Mouse (Mus musculus): ENCODE data around the gene Stambp.
"Not testable (repeated sequence)": the region's sequence is repeated elsewhere in the genome, so short reads cannot be mapped to it uniquely, and the experiment has no call there.

Stambp gene

GRCm38 (mm10) chr6:83572671-83573070 lies at the start of gene Stambp:
Stambp (minus strand) TSS chr6:83572729.
- no peak for DNase-seq (ENCODE audit: low read depth, low spot score)

DNA sequence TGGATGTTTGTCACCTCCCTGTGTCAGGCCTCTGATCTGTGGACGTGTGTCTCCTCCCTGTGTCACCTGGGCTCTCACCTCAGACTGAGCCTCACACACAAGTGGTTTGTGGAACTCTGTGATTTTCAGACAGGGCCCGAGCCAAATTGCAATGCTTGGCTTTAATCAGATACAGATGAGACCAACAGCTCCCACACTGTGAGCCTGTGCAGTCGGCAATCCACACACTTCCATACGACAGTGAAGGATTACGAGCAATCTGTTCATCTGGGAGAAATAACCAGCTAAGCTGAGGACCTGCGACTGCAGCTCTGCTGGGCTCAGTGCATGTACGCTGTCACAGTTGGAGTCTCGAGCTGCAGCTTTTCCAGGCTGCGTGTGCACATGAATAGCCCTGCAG lies 47.4 kb upstream of the Stambp start:
- no peak for DNase-seq (ENCODE audit: low read depth, low spot score)

- DNase-seq (ENCODE audit: low read depth, low spot score) = no peak
Observed at GRCm38 (mm10) chr6:83617581-83618335, 45.2 kb upstream of the Stambp start.

- DNase-seq (ENCODE audit: low read depth, low spot score) = no peak
Observed at GRCm38 (mm10) chr6:83616512-83616911, 44.0 kb upstream of the Stambp start.

DNA sequence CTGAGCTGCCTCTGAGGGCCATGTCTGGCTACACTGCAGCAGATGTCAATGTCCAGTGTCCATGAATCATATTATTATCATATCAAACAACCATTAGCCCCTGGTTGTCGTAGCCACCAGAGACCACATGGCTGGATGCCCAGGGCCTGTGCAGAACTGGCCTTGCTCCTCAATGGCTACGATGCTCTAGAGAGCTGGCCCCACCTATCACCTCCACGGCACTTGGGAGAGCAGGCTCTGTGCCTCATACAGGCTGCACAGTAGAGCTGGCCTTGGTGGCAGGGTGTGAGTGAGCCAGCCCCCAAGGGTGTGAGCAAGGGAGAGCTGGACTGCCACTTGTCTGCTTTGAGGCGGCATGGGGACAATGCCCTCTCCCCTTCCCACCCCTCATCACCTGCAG lies 41.9 kb upstream of the Stambp start:
- no peak for DNase-seq (ENCODE audit: low read depth, low spot score)

GRCm38 (mm10) chr6:83612976-83613375 lies 40.4 kb upstream of the Stambp start:
- DNase-seq (ENCODE audit: low read depth, low spot score) = no peak

- DNase-seq (ENCODE audit: low read depth, low spot score) = no peak
Observed at GRCm38 (mm10) chr6:83599636-83600174, 27.2 kb upstream of the Stambp start.

GRCm38 (mm10) chr6:83599060-83599550 lies 26.6 kb upstream of the Stambp start:
- DNase-seq (ENCODE audit: low read depth, low spot score) = no peak

DNA sequence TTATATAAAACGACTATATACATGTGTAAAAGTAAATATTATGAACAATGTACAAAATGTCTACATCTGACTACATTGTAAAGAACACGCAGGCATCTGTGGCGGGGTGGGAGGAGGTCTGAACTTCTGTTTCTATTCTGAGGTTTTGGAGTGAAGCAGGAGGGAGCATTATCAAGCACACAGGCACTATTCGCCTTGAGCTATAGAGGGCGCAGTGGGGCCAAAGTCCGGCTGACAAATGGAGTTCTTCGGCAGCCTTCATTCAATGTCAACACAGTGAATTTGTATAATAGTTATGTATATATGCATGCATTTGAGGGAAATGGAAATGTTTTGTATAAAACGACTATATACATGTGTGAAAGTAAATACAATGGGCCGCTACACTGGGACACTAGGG lies 26.1 kb upstream of the Stambp start:
- no peak for DNase-seq (ENCODE audit: low read depth, low spot score)

DNA sequence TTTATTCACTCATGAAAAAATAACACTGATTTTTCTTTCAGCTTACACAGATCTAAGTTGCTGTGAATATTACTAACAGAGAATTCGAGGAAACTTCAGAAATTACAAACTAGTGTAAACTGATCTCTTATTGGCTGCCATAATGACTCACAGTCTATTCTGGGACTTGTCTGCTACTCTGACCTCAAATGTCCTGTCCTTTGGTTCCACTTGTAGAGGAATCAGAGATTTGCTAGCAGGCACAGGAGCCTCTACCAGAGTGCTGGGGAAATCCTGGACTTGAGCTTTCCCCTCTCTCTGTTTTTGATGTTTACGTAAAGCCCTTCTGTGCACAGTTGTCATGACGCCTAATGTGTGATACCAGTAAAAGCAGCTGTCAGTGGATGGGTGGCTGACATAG lies 25.5 kb upstream of the Stambp start:
- no peak for DNase-seq (ENCODE audit: low read depth, low spot score)

DNA sequence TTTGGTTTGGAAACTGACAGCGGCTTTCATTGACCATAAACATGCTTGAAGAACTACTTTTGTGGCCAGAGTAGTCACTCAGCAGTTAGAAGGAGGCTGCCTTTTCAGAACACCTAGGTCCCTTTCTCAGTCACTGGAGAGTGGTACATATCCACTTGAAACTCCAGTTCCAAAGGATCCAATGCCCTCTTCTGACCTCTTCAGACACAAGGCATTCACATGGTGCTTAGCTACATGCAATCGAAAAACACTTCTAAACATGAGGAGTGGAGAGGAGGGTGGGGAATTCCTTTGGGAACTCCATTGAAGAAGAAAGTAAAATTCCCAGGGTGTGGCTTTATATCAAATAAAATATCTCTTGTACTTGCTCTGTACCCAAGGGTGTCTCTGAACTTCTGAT lies 22.5 kb upstream of the Stambp start:
- no peak for DNase-seq (ENCODE audit: low read depth, low spot score)

DNA sequence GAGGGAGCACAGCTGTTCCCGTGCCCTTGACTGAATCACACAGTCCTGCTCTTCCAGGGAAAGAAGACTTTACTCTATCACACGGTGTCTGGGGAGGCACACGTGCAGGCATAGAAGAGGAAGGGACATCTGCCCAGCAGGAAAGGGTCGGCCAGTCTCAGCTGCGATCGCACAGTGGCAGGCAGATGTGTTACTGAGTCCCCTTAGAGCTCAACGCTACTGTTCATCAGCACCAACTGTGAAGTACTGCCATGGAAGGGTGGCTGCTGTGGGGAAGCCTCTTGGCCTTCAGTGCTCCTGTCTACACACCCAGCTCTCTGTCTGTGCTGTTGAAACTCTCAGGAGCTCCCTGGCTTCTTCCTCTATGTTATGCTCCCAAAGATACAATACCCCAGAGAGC lies 21.4 kb upstream of the Stambp start:
- no peak for DNase-seq (ENCODE audit: low read depth, low spot score)

- DNase-seq (ENCODE audit: low read depth, low spot score) = no peak
Observed at GRCm38 (mm10) chr6:83592051-83592450, 19.5 kb upstream of the Stambp start.

DNA sequence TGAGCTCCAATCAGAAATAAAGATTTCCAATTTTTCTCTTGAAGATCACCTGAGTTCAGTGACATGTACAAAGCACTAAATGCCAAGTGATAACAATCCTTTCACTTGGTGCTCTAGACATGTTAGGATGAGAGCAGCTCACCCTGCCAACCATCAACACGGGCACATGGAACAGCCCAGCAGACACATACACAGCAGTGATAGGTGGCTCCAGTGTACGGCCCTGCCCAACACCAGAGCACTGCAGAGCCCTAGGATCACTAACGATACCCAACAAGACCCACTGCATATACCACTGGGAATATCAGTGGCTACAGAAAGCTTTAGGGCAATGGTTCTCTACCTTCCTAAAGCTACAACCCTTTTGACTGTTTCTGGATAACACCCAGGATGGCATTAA lies 17.8 kb upstream of the Stambp start:
- DNase-seq (ENCODE audit: low read depth, low spot score) = no peak

DNA sequence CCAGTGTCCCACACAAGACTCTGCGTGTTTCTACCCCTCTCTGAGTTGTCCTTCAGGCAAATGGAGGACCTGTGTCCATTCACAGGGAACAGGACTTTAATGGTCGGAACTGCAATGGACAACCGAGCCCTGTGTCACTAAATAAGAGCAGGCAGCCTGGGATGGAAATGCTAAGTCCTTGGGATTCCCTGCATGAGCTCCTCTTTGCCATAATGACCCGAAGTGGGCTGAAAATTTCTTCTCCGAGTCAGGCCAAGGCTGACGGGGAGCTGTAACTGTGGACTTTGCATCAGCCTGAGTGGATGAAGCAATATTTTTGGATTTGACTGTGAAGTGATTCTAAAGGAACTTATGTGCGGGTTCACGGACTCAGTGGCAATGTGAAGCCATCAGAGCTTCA lies 14.7 kb upstream of the Stambp start:
- not testable (repeated sequence) for DNase-seq (ENCODE audit: low read depth, low spot score)

- not testable (repeated sequence) for DNase-seq (ENCODE audit: low read depth, low spot score)
Observed at GRCm38 (mm10) chr6:83585328-83585727, 12.8 kb upstream of the Stambp start.

DNA sequence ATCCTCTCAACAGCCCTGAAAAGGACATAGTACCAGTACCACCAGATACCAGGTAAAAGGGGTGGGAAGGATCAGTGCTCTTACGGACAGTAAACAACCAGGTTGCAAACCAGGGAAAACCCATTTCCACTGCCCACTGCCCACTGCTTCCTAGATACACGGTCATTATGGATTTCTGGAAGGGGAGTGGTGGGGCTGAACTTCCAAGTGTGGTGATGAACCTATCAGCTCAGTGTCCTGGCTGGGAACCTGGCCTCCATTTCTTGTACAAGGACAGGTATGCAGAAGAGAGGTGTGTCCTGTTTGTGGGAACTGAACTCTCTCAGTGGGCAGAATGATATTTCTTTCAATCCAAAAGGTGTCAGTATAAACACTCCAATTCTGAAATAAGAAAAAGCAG lies 11.1 kb upstream of the Stambp start:
- no peak for DNase-seq (ENCODE audit: low read depth, low spot score)

DNA sequence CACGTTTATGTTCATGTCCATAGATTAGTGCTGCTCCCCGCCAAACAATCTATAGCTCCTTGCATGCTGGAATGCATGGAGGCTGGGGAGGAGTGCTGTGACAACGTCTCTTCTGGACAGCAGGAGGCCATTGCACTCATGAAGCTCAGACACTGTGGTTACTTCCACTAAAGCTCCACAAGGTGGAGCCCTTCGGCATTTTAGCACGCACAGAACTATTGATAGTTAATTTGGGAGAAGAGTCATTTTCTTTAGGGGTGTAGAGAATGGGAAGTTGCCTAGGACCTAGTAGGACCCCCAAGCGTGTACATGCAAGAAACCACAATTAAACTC lies 10.4 kb upstream of the Stambp start:
- no peak for DNase-seq (ENCODE audit: low read depth, low spot score)

GRCm38 (mm10) chr6:83582135-83582937 lies 9.8 kb upstream of the Stambp start:
- no peak for DNase-seq (ENCODE audit: low read depth, low spot score)

GRCm38 (mm10) chr6:83577534-83577933 lies 5.0 kb upstream of the Stambp start:
- no peak for DNase-seq (ENCODE audit: low read depth, low spot score)

GRCm38 (mm10) chr6:83575609-83576008 lies 3.1 kb upstream of the Stambp start:
- no peak for DNase-seq (ENCODE audit: low read depth, low spot score)

DNA sequence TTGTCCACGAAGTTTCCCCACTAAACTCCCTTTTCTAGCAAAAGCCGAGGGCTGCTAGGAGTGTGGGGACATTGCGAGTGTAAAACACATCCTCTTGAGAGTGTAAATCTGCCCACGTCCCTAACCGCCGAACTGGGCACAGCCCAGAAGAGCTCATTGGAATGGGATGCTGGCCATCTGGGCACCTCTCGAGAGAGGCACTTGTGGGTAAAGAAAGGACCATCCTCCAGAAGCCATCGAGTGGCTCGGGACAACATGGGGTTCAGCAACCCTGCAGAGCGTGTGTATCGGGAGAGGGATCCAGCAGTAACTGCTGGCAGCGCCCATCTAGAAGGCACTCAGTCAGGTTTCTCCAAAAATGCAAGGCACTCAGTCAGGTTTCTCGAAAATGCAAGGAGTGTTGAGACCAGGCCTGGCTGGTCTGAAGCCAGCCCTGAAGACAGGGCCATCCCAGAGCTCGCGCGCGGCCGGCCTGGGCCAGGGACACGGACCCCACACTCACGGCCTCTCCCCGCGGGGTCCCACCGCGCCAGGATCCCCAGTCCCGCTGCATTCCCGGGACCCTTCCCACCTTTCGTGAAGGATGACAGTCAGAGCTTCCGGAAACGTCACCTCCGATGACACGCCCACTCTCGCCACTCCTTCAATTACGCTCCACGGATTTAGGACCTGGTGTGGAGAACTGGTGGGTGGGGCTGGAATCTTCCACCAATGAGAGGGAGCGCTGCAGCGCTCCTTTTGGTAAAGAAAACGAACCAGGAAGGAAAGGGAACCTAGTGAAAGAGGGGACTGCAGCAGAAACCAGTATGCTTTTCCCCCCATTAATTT lies 475 bp downstream of the Stambp start:
- DNase-seq (ENCODE audit: low read depth, low spot score) = peak; percentile 68
